Mouse (Mus musculus) urinary bladder, adult 18-20 months (tissue): ENCODE results near the gene Vcp.
A peak's percentile ranks its signal among the peaks of the same experiment; 100 is the strongest.

Source experiments
- DNase-seq, 2 experiments: peaks; one replicate each; pipeline ENCODE4 v3.0.0; 2022; ENCODE audit warnings: low spot score in 2 of 2, mixed read lengths in 2 of 2

Gene Vcp

DNA sequence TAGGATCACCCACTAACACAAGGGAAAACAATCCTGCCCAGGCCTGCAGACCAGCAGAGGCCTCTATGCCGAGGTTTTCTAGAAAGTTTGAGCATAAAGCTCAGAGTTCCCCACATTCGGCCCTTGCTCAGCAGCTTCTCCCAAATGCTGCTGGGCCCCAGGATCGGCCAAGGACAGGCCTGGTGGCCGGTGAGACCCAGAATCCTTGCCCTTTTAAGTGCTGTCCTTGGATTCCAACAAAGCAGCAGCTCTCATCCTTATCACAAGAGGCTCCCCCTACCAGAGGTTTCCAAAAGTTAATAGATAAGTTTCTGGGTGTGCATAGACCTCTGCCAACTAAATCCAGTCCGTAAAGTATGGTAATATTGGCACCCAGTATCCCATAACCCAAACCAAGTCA is 26.4 kb downstream of the Vcp start:
- no peak for DNase-seq

DNA sequence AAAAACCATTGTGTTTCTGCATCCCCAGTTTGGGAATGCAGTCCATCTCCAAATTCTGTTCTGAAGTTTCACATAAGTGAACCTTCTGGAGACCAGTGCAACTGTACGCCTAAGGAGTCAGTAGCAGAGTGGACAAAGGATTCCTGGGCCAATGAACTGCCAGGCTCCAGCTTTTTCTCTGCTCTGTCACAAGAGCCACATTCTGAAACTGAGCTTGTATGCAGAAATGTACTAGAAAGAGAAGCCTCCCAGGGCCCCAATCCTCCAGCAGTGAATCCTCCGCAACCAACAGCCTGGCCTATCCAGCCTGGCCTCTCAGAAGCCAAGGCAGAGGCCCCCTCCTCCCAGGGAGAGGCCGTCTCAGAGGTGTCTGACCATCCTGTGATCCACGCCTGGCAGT is 27.4 kb downstream of the Vcp start:
- no peak for DNase-seq

DNA sequence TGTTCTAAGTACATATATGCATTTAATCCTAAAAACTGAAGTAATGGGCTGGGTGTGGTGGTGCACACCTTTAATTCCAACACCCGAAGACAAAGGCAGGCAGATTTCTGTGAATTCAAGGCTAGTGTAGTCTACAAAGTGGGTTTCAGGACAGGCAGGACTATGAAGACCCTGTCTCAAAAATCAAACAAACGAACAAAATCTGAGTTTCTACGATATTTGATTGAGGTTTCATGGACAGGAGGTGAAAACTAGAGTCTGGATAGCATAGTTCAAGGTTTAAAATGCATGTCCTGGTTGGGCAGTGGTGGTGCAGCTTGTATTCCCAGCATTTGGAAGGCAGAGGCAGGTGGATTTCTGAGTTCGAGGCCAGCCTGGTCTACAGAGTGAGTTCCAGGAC is 31.0 kb downstream of the Vcp start, which contains the start of gene 1700022I11Rik:
1700022I11Rik (plus strand) TSS at position 301 of the 400 bp plus-strand sequence.
- no peak for DNase-seq

DNA sequence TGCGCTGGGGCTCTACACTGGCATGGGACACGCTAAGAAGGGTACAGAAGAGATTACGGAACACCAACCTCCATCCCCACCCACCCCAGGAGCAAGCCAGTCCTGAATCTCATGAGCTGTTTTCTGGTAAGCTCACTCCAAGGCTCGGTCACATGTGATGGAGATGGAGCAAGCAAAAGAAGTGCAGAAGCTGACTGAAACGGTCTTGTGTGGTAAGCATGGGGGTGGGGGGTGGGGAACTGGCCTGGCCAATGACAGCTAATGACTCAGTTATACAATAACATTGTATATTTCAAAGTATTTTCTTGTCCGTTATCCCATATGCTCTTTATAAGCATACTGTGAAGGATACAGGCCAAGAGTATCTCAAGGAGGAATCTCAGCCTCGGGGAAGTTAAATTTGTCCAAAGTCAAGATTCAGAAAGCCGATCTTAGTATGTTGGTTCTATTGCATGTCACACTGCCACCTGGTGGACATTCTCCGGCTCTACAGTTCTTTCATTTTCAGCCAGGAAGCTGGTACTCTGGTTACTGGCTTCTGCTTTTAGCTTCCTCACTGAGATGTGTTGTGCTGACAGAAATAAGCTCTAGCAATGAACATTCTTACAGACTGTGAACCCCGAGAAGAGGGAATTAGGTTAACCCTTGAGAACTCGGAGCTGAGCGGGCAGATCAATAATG is 35.1 kb downstream of the Vcp start:
- DNase-seq, result no peak

DNA sequence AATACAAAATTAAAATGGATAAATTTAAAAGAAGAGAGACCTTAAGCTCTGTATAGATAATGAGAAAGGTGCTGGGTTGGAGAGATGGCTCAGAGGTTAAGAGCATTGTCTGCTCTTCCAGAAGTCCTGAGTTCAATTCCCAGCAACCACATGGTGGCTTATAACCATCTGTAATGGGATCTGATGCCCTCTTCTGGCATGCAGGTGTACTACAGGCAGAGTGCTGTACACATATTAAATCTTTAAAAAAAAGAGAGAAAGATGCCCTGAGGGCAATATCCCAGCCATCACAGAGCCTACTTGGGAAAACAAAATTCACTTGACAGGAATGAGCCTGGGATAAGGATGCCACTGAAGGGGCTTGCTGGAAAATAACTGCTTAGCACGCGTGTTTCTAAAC is 36.8 kb downstream of the Vcp start:
- no peak for DNase-seq

DNA sequence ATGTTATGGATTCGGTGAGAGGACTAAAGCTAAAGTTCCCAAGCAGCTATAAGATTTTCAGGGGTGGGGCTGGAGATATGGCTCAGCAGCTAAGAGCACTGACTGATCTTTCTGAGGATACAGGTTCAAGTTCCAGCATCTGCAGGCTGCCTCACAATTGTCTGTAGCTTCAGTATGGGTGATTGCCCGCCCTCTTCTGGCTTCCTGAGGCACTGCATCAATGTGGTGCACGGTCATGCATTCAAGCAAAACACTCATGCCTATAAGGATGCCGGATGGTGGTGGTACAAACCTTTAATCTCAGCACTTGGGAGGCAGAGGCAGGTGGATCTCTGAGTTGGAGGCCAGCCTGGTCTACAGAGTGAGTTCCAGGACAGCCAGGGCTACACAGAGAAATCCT is 38.7 kb downstream of the Vcp start:
- DNase-seq, result peak in 1 of 2 experiments; percentile 35

DNA sequence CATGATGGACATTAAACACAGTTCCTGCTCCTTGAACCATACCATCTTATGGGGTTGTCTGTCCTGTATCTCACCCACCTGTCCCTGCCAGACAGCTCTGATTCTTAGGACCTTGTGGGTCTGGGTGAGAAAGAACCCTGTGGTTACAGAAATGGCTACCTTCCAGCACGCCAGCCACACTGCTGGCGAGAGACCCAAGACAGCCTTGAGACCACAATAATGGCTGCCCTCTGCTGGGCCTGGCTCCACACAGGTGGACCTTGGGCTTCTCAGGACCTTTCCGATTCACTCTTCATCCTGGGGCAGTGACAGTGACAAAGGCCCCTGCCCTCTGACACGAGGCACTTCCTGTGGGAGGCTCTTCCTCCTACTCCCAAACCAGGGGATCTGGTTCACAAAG is 40.9 kb downstream of the Vcp start:
- no peak for DNase-seq

DNA sequence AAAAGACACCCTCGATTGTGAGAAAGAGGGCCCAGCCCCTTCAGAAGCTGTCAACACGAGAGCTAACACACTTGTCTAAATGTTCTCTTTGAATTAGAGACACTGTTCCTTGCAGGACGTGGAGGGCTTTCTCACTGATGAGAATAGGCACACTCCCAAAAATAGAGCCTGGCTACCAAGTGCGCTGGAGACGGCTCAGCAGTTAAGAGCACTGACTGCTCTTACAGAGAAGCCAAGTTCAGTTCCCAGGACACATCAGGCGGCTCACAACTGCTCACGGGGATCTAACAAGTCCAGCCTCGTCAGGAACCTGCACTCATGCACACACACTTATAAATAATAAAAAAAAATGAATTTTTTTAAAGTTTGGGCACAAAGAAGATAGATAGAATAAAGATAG is 41.4 kb downstream of the Vcp start:
- no peak for DNase-seq

DNA sequence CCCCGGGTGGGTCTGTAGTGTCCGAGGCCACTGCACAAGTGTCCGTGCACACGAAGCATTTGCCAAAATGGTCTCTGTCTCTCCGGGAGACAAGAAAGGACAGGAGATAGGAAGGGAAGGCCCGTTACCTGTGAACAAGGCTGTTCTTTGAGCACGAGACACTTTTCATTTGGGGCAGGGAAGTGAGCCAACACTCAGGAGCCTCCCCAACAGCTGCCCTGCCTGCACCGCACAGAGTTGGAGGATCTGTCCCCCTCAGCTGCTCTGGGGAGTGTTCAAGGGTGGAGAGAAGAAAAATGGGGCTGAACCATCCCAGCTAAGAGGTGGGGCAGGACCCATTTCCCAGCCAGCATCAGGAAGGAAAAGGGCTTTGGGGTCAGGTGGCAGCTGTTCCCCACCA is 42.3 kb downstream of the Vcp start:
- DNase-seq, result no peak

DNA sequence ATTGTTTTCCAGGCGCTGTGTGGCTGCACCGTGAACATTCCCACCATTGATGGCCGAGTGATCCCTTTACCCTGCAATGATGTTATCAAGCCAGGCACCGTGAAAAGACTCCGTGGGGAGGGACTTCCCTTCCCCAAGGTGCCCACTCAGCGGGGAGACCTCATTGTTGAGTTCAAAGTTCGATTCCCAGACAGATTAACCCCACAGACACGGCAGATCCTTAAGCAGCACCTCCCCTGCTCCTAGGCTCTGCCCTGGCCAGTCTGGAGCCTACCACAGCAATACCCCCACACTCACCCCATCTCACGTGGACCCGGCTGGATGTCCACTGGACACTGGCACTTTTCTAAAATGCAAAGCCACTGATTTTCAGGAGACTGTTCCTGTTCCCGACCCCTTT is 43.0 kb downstream of the Vcp start:
- DNase-seq, result no peak

DNA sequence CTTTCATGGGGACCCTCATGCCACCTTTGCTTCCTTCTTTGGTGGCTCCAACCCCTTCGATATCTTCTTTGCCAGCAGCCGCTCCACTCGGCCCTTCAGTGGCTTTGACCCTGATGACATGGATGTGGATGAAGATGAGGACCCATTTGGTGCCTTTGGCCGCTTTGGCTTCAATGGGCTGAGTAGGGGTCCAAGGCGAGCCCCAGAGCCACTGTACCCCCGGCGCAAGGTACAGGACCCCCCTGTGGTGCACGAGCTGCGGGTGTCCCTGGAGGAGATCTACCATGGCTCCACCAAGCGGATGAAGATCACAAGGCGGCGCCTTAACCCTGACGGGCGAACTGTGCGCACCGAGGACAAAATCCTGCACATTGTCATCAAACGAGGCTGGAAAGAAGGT is 43.7 kb downstream of the Vcp start:
- no peak for DNase-seq

DNA sequence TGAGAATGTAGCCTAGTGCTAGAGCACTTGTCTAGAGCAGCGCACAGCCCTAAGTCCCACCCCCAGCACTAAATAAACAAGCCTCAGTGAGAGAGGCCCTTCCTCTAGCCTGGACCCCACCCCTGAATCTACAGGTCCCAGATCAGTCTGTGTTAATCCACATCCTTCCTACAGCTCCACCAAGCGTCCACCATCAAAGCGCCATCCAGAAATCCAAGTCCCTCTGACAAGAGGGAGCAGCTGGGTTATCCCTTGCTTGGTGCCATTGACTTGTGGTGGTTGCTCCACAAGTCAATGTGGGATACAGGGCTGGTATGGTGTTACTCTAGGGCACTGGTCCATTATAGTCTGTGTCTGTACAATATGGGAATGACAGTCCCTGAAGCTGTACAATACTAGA is 45.1 kb downstream of the Vcp start:
- no peak for DNase-seq

DNA sequence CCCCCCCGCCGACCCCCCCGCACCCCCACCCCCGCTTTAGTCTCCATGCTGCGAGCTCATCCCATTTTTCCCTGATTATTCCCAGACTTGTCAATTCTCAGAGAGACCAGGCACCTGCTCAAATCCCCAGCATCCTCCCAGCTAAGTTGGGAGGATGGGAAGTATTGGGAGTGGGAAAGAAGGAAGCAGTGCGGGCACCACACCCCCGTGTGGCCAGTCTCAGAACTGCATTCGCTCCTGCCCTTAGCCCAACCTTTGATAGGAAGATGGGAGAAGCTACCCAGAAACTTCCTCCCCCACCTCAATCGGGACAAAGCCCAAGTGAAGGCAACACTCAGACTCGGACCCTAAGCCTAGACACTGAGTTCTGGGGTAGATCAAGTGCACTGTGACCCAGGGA is 46.0 kb downstream of the Vcp start:
- DNase-seq, result peak; percentile 17 to 58

DNA sequence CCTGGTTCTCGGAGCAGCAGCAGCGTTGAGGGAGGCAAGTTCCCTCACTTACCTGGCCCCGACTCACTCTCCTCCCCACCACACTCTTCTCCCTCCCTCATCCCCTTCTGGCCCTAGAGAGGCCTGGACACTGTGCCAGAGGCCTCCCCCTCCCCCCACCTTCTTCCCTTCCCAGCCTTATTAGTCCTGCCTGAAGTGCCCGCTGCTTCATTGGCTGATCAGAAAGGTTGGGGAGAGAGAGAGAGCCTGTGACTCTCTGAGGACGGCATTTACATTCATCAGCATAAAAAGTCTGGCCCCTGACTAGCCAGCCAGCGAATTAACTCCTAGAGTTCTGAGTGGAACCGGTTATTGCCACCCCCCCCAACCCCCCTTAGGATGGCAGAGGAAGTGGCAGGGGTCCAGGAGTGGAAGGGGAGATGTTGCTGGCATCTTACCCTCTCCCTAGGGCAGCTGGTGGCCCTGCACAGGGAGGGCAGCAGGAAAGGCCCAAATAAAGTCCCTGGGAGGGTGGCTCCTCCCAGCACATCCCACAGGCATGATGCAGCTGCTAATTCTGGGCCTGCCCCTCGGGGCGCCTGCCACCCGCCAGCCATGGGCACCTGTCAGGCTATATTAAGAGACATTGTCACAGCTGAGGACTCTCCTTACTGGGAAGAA is 46.7 kb downstream of the Vcp start:
- DNase-seq, result no peak

DNA sequence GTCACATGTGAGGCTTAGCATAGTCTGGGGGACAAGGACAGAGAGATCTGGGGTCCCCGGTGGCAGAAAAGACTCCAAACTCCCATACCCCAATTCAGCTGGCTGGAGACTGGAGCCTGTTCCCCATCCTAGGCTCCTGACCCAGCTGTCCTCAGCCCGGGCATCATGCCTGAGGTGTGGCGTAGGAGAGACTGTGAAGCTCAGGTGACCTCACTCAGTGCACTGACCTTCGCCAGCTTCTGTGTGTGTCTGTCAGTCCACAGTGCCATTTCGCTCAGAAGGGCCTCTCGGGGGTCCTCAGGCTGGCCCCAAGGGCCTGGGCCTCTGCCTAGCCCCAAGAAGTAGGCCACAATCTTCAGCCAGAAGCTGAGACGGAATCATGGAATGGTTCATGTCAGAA is 47.7 kb downstream of the Vcp start:
- DNase-seq, result no peak

DNA sequence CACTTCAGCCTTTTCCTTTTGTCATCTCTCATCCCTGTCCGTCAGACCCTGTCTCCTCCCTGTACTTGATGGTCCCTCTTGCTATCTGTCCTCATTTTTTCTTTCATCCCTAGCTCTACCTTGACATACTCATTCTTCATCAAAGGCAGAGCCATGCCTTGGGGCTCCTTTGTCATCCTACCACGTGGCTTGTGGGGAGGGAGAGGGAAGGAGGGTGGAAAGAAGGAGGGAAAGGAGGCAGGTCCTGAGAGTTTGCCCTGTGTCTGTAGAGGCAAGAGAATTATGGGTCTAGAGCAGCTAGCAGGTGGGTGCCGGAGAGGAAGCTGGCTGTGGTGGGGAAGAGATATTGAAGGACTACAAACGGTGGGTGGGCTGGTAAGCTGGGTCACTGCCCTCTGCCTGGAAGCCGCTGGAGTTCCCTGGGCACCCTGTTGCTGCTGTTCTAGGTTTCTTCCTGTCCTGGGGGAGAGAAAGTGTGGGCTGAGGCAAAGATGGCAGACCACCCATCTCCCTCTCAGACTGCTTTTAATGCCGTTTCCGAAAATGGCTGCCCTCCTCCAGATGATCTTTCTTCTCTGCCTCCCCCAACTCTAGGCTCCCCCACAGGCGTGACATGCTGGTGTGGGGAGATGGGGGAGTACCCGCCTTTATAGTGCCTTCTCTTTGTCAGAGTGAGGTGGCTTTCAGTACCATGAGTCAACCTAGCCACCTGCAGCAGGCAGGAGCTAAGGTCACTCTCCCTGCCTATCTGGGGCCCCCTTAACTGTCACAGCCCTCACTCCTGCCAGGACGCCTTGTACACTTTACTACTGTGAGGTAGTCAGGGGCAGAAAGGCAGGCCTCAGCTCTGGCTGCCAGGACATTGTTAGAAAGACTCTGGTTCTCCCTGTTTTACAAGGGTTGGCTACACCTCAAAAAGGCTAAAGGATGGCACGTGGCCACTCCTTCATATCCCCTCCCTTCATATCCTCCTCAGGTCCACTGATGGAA is 48.8 kb downstream of the Vcp start:
- DNase-seq, result no peak

DNA sequence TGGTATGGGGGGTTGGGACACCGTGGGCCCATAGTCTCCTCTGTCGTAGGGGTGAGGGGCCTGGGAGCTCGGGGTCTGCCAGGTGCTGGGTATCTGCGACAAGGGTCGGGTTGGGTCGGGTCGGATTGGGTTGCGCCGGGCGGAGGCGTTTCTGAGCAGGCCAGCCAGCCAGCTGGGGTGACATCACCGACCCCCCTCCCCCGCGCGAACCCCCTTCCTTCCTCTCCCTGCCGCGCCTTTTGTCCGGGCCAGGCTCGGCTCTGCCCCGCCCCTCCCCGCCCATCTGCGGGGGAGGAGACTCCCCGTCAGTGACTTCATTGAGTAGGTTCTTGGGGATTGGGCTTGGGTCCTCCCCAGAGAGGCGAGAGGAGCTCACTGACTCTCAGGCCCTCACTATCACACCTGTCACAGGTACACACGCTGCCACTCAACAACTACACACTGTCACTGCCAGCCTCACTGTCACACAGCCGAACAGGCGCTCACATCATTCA is 50.2 kb downstream of the Vcp start:
- peak; percentile 69 to 79 for DNase-seq

DNA sequence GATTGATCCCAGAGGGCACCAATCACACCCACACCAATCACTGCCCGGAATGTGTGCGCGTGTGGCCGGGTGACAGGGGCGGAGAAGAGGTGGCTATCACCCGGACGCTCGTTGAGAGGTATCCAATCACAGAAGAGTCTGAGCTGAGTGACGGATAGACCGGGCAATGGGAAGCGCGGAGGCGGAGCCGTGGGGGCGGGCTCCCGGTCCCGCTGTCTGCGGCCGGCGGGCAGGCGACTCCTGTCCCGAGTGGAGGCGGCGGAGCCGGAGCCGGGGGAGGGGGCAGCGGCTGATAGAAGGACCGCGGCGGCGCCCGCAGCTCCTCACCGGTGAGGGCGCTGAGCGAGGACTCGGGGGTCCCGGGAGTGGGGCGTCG is 50.6 kb downstream of the Vcp start, which contains the start of gene Dnajb5:
Dnajb5 (plus strand) TSS at position 139 of the 376 bp plus-strand sequence.
- DNase-seq, result peak; percentile 94 to 99

DNA sequence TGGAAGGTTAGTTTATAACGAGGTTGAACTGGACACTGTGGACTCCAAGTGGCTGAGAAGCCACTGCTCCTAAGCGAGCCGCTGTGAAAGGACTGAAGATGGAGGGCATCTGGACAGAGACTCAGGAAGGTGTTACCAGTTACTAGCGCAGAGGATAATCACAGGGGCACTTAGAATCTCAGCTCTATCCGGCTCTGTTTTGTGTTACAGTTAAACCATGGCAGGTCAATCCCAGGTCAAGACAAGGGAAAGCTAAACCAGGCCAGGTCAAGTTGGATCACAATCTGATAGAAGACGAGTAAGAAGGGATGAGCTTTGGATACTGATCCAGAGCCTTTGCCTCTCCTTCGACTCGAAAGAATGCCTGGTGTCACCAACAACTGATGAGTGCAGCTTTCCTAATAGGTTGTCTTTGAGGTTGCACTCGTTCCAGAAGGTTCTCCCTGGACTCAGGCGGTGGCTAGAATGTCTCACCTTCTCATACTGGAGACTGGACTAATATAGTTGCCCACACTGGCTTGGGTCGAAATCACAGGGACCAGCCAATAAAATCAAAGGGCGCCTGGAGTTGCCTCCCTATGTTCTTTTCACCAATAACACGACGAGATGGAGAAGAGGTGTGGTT is 51.1 kb downstream of the Vcp start:
- no peak for DNase-seq

DNA sequence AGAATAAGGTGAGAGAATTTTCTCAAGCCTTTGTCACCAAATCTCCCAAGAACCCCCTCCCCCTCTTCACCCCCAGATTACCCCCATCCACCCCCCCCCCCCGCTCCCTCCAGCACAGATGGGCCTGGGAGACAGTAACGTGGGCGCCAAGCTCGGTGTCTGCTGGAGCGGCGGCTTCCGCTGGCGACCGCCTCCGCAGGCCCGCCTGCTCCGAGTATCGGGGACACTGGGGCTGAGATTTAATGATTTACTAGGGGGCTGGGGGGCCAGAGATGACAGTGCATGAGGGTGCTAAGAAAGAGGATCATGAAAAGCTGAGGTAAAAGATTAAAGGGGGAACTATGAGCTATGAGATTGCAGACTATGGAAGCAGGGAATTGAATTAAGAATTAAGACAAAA is 51.8 kb downstream of the Vcp start:
- no peak for DNase-seq

DNA sequence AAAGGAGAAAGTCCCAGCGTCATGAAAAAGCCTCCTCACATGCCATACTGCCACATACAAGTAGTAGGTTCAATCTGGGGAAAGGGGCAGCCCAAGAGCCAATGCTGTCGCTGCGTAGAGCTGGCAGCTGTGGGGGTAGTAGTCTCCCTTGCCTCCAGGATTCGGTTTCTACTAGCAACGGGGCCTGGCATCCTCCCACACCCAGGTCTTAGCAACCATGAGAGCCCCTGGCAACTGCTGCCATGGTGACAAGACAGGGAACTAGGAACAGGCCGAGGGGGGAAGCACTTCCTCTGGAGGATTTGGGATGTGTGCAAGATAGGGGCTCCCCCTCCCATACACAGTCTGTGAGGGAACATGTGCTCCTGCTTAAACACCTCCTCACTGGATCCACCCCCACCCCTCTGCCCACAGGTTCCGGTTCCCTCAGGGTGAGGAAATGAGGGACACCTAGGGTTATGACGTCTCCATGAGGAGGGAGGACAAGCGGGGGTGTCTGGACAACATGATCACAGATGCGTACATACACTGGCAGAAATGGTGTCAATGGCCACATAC is 53.5 kb downstream of the Vcp start:
- DNase-seq, result no peak
